Mouse (Mus musculus): ENCODE measurements at regions not wholly inside any gene's neighbourhood (a gene's known extent, or its start where the extent isn't known, plus 50 kb on each side); places are given as distances from the start of the nearest gene placed in this dataset.

DNA sequence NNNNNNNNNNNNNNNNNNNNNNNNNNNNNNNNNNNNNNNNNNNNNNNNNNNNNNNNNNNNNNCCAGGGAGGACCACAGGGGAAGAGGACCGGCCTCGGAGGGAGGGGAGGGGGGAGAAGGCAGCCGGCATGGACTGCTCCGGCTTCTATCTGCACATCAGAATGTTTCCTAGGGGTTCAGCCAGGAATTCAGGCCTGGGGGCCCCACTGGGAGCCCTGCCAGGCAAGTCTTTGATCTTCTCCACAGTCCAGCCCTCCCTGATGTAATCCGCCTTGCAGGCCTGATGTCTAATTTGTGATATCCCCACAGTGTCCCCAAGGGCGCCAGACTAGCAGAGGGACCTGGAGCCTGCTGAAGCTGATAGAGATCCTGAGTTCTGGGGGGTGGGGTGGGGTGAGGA is 57.1 kb upstream of the Tbx3 start:
- no peaks in the 10 kb centered on the region for H3K36me3 ChIP-seq (ENCODE audit: insufficient read depth, low read length)
- peak; percentile 32; the same call in 1 of the 2 replicates for ATAC-seq
- 15% methylated on average over 6 of the region's 6 CpGs for WGBS
- no peak for TF ChIP-seq CTCF (IDR thresholded peaks at IDR 0.05; ENCODE audit: low read depth)
- H3K27me3 ChIP-seq (ENCODE audit: insufficient read depth, low read length), result no peaks in the 10 kb centered on the region
- H3K9ac ChIP-seq (replicated peaks; ENCODE audit: low read length), result no peak overlapping the region
- H3K4me2 ChIP-seq (ENCODE audit: low read depth, low read length), result no peak overlapping the region
- H3K27ac ChIP-seq, result no peak overlapping the region
- H3K4me3 ChIP-seq (ENCODE audit: low read length), result no peak overlapping the region
- peak; percentile 42 for DNase-seq (ENCODE audit: low spot score)
- H3K9me3 ChIP-seq (ENCODE audit: low read length), result no peaks in the 10 kb centered on the region
- H3K4me1 ChIP-seq (ENCODE audit: insufficient read depth, low read length), result no peaks in the 10 kb centered on the region

DNA sequence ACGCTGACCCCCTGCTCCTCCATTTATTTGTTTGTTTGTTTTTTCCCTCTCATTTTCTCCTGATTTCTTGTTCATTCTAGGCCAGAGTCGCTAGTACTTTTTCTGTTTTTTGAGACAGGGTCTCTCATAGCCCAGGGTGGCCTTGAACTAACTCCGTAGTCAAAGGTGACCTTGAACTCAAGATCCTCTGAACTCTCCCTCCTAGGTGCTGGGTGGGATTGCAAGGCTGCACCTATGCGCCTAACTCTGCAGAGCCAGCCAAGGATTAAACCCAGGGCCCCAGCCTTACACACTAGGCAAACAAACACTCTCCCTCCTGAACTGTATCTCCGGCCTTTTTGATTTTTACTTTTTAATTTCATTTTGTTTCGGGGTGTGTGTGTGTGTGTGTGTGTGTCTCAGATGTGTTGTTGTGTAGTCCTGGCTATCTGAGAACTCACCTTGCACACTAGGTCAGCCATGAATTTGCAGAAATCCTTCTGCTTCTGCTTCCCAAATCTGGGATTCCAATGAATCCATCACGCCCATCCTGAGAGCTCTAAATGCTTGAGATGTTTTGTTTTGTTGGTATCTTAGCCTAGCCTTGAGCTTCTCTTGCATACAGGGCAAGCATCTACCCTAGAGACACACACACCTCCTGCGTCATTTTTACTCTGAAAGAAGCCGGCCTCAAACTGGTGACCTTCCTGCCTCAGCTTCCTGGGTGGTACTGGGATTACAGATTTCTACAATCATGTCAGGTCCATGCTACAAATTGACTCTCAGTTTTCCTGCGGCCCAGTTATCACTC is 56.3 kb upstream of the Tbx3 start:
- no peak overlapping the region for H3K4me3 ChIP-seq (ENCODE audit: low read length)
- H3K36me3 ChIP-seq (ENCODE audit: insufficient read depth, low read length), result no peaks in the 10 kb centered on the region
- H3K27ac ChIP-seq, result no peak overlapping the region
- ATAC-seq, result no peak
- WGBS, result 85% methylated on average over 10 of the region's 10 CpGs
- H3K4me2 ChIP-seq (ENCODE audit: low read depth, low read length), result no peak overlapping the region
- no peak overlapping the region for H3K9ac ChIP-seq (replicated peaks; ENCODE audit: low read length)
- TF ChIP-seq CTCF (IDR thresholded peaks at IDR 0.05; ENCODE audit: low read depth), result no peak
- no peaks in the 10 kb centered on the region for H3K4me1 ChIP-seq (ENCODE audit: insufficient read depth, low read length)
- H3K27me3 ChIP-seq (ENCODE audit: insufficient read depth, low read length), result no peaks in the 10 kb centered on the region
- no peak for DNase-seq (ENCODE audit: low spot score)
- H3K9me3 ChIP-seq (ENCODE audit: low read length), result no peaks in the 10 kb centered on the region

DNA sequence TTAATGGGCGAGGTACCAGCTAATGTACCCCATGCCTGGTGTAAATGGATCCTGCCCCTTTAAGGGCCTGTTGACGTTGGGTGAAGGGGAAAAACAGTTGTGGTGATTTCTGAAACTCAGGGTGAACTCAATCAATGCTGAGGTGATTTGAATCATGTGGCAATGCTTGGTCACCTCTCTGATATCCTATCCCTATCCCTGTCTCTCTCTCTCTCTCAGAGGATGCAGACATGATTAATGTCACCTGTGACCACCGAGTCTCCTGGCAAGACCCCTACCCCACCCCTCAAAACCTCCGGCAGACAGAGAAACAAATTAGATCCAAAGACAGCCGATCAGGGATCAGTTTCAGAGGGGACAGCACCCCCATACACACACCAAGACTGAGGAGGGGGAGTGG is 54.8 kb upstream of the Tbx3 start:
- no peak overlapping the region for H3K4me2 ChIP-seq (ENCODE audit: low read depth, low read length)
- TF ChIP-seq CTCF (IDR thresholded peaks at IDR 0.05; ENCODE audit: low read depth), result no peak
- H3K27me3 ChIP-seq (ENCODE audit: insufficient read depth, low read length), result no peaks in the 10 kb centered on the region
- H3K27ac ChIP-seq, result no peak overlapping the region
- no peaks in the 10 kb centered on the region for H3K36me3 ChIP-seq (ENCODE audit: insufficient read depth, low read length)
- H3K9ac ChIP-seq (replicated peaks; ENCODE audit: low read length), result no peak overlapping the region
- WGBS, result 61% methylated on average over 5 of the region's 5 CpGs
- H3K4me3 ChIP-seq (ENCODE audit: low read length), result no peak overlapping the region
- no peaks in the 10 kb centered on the region for H3K4me1 ChIP-seq (ENCODE audit: insufficient read depth, low read length)
- no peaks in the 10 kb centered on the region for H3K9me3 ChIP-seq (ENCODE audit: low read length)
- ATAC-seq, result no peak
- DNase-seq (ENCODE audit: low spot score), result no peak

DNA sequence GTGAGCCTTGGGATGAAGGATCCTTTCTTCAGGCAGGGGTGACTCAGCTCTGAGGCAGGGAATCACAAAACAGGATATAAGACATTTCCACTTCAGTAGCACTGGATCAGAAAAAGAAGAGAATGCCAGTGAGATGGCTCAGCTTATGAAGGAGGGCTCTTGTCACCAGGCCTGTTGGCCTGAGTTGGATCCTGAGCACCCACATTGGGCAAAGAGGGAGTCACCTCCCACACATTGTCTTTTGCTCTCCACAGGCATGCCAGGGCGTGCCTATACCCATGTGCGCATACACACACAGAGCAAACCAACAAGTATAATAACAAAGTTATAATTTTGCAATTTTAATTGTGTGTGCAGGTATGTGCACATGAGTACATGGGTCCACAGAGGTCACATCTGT is 52.6 kb upstream of the Tbx3 start:
- H3K9me3 ChIP-seq (ENCODE audit: low read length), result no peaks in the 10 kb centered on the region
- H3K9ac ChIP-seq (replicated peaks; ENCODE audit: low read length), result no peak overlapping the region
- no peak overlapping the region for H3K4me2 ChIP-seq (ENCODE audit: low read depth, low read length)
- WGBS, result 96% methylated on average over 2 of the region's 2 CpGs
- H3K4me1 ChIP-seq (ENCODE audit: insufficient read depth, low read length), result no peaks in the 10 kb centered on the region
- H3K27ac ChIP-seq, result no peak overlapping the region
- TF ChIP-seq CTCF (IDR thresholded peaks at IDR 0.05; ENCODE audit: low read depth), result no peak
- ATAC-seq (no peak), DNase-seq (ENCODE audit: low spot score) (no peak)
- H3K27me3 ChIP-seq (ENCODE audit: insufficient read depth, low read length), result no peaks in the 10 kb centered on the region
- no peak overlapping the region for H3K4me3 ChIP-seq (ENCODE audit: low read length)
- H3K36me3 ChIP-seq (ENCODE audit: insufficient read depth, low read length), result no peaks in the 10 kb centered on the region

DNA sequence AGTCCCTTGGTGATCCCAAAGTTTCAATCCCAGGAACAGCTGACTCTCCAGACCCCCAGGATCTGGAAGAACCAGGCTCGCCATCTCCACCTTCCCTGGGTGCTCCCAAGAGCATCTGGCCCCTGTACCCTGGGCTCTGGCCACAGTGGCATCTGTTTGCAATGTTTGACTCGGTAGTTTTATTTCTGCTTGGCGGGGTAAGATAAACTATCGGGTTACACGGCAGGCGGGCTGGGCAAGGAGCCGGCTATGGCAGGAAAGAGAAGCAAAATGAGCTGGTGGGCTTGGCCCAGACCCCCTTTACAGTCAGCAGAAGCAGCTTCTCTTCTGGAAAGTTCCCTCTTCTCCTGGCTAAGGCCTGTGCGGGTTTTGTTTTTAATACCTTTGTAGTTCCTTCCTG is 50.6 kb upstream of the Tbx3 start:
- Histone ChIP-seq H3K4me3 (ENCODE audit: low read length) (no peak overlapping the region), H3K36me3 (ENCODE audit: insufficient read depth, low read length) (no peaks in the 10 kb centered on the region), H3K9me3 (ENCODE audit: low read length) (no peaks in the 10 kb centered on the region), H3K9ac (replicated peaks; ENCODE audit: low read length) (no peak overlapping the region), H3K27ac (no peak overlapping the region), H3K4me1 (ENCODE audit: insufficient read depth, low read length) (no peaks in the 10 kb centered on the region), H3K27me3 (ENCODE audit: insufficient read depth, low read length) (0 out of 2 replicates have a peak, but pooled peaks cover 2% of the 10 kb centered on the region), H3K4me2 (ENCODE audit: low read depth, low read length) (no peak overlapping the region)
- ATAC-seq (no peak), DNase-seq (ENCODE audit: low spot score) (peak; percentile 17)
- TF ChIP-seq CTCF (IDR thresholded peaks at IDR 0.05; ENCODE audit: low read depth), result no peak
- 38% methylated on average over 8 of the region's 8 CpGs for WGBS
